Mouse (Mus musculus) spleen, adult 18-20 months (tissue): Measurements from ENCODE around the gene Lbx2.

Source experiments
- DNase-seq, 2 experiments: peaks; one replicate each; pipeline ENCODE4 v3.0.0; 2022; ENCODE audit warnings: mixed read lengths in 2 of 2

Gene Lbx2

GRCm38 (mm10) chr6:83136291-83136880 is 50.2 kb downstream of the Lbx2 start:
- DNase-seq: no peak

- no peak for DNase-seq
These were observed 50.9 kb downstream of the Lbx2 start for GRCm38 (mm10) chr6:83136881-83137575.

GRCm38 (mm10) chr6:83137576-83137950 is 51.4 kb downstream of the Lbx2 start:
- DNase-seq: peak in 1 of 2 experiments; percentile 35
